Mouse (Mus musculus) mouse embryonic stem cell (cell line): ENCODE data around the gene Rasgef1c.

Experiments used
- in situ Hi-C, 2 experiments: fragments of 300-500 bp; cut with MboI; formaldehyde crosslinking; loops; 1 replicate in 1 of 2; 3 replicates in 1 of 2; pipeline ENCODE4 v1.14.3; 2019 to 2020; ENCODE audit warnings: low sequenced_read_pairs in 2 of 2, low pct_unique_long_range_greater_than_20kb in 1 of 2, mixed read lengths in 1 of 2; ENCODE audit not compliant: unreplicated experiment in 1 of 2

The Rasgef1c gene

GRCm38 (mm10) chr11:49918521-49919180 lies 17.0 kb downstream of the Rasgef1c start:
- in situ Hi-C loops = no loop called here

- in situ Hi-C loops = no loop called here
Observed at GRCm38 (mm10) chr11:49919304-49919703, 17.7 kb downstream of the Rasgef1c start.

GRCm38 (mm10) chr11:49923539-49923938 lies 21.9 kb downstream of the Rasgef1c start:
- in situ Hi-C loops = no loop called here

- in situ Hi-C loops = no loop called here
Observed at GRCm38 (mm10) chr11:49926183-49926582, 24.5 kb downstream of the Rasgef1c start.

- in situ Hi-C loops = no loop called here
Observed at GRCm38 (mm10) chr11:49927169-49927568, 25.5 kb downstream of the Rasgef1c start.

- in situ Hi-C loops = no loop called here
Observed at GRCm38 (mm10) chr11:49927670-49928069, 26.0 kb downstream of the Rasgef1c start.

GRCm38 (mm10) chr11:49931037-49931625 lies 29.5 kb downstream of the Rasgef1c start:
- in situ Hi-C loops = no loop called here

GRCm38 (mm10) chr11:49931853-49932252 lies 30.2 kb downstream of the Rasgef1c start:
- in situ Hi-C loops = no loop called here

GRCm38 (mm10) chr11:49933811-49934210 lies 32.2 kb downstream of the Rasgef1c start:
- in situ Hi-C loops = no loop called here

GRCm38 (mm10) chr11:49934322-49934721 lies 32.7 kb downstream of the Rasgef1c start:
- in situ Hi-C loops = no loop called here

- in situ Hi-C loops = no loop called here
Observed at GRCm38 (mm10) chr11:49936458-49936857, 34.8 kb downstream of the Rasgef1c start.

GRCm38 (mm10) chr11:49937779-49938178 lies 36.1 kb downstream of the Rasgef1c start:
- in situ Hi-C loops = no loop called here

GRCm38 (mm10) chr11:49938258-49939164 lies 36.9 kb downstream of the Rasgef1c start:
- in situ Hi-C loops = no loop called here

GRCm38 (mm10) chr11:49942841-49943240 lies 41.2 kb downstream of the Rasgef1c start:
- in situ Hi-C loops = no loop called here

- in situ Hi-C loops = no loop called here
Observed at GRCm38 (mm10) chr11:49943901-49944300, 42.3 kb downstream of the Rasgef1c start.

- in situ Hi-C loops = no loop called here
Observed at GRCm38 (mm10) chr11:49945726-49946125, 44.1 kb downstream of the Rasgef1c start.

GRCm38 (mm10) chr11:49949839-49950238 lies 48.2 kb downstream of the Rasgef1c start:
- in situ Hi-C loops = loop anchor here in 1 of 2 experiments (10.0 kb wide), 1 partner anchor 295 kb away; no protein-coding TSS in a partner anchor

- in situ Hi-C loops = loop anchor here in 1 of 2 experiments (10.0 kb wide), 1 partner anchor 299 kb away; no protein-coding TSS in a partner anchor
Observed at GRCm38 (mm10) chr11:49953616-49954015, 52.0 kb downstream of the Rasgef1c start.
